Mouse (Mus musculus): Measurements from ENCODE around the gene Bag3. TPM values are rescaled to one million over a fixed set of nuclear protein-coding genes. Genes with fewer than 3 reads are reported as not detected.

The Bag3 gene
- total and polyA plus RNA-seq, 3 experiments = 0.13 to 0.24 TPM; not detected in 1

- dilution Hi-C loops (cut with MboI; ENCODE audit: extremely low pct_ligation_motif_present, extremely low pct_unique_long_range_greater_than_20kb, low sequenced_read_pairs) = no loop called here
- in situ Hi-C loops (cut with MboI; ENCODE audit: low pct_ligation_motif_present, low pct_unique_long_range_greater_than_20kb, low sequenced_read_pairs) = no loop called here
- H3K4me2 ChIP-seq (ENCODE audit: insufficient read depth, low read depth, poor library complexity, severe bottlenecking) = no peak overlapping the region
- H3K9ac ChIP-seq (ENCODE audit: insufficient read depth, low read depth) = no peak overlapping the region
- no peaks in the 10 kb centered on the region for H3K36me3 ChIP-seq (replicated peaks in 1 of 2; ENCODE audit: control insufficient read depth in 1 of 2, insufficient read depth in 1 of 2, low read length in 1 of 2)
- no peak overlapping the region for H3K4me3 ChIP-seq (replicated peaks in 1 of 3; ENCODE audit: low read depth in 2 of 3, low read length in 2 of 3, poor library complexity in 1 of 3)
- no peak overlapping the region for H3K27ac ChIP-seq (ENCODE audit: insufficient read depth, low read depth)
- no peaks in the 10 kb centered on the region for H3K79me2 ChIP-seq (replicated peaks; ENCODE audit: control insufficient read depth, extremely low read depth, insufficient read depth, poor library complexity, severe bottlenecking)
- no peaks in the 10 kb centered on the region for H3K4me1 ChIP-seq (ENCODE audit: control insufficient read depth in 1 of 2, insufficient read depth in 2 of 2)
- TF ChIP-seq JUN (IDR thresholded peaks at IDR 0.05; ENCODE audit: insufficient read depth, low read depth, low read length) (no peak), RCOR1 (conservative IDR thresholded peaks at IDR 0.05; ENCODE audit: low read depth, low read length) (no peak), POLR2AphosphoS2 (IDR thresholded peaks at IDR 0.05; ENCODE audit: low read depth, low read length) (no peak), MAX (IDR thresholded peaks at IDR 0.05; ENCODE audit: low read length) (no peak), ETS1 (conservative IDR thresholded peaks at IDR 0.05; ENCODE audit: low read depth, low read length) (no peak)
- peaks cover 2% of the 10 kb centered on the region for H3K27me3 ChIP-seq (replicated peaks)
- no peak for DNase-seq (ENCODE audit: extremely low read depth)
- no peaks in the 10 kb centered on the region for H3K9me3 ChIP-seq (replicated peaks; ENCODE audit: low read length)
Observed at GRCm38 (mm10) chr7:128516346-128516745, 7.1 kb upstream of the Bag3 start.

GRCm38 (mm10) chr7:128519316-128520050 is 3.9 kb upstream of the Bag3 start:
- TF ChIP-seq NELFE (IDR thresholded peaks at IDR 0.05; ENCODE audit: low read depth, low read length) (no peak), CHD1 (IDR thresholded peaks at IDR 0.05; ENCODE audit: low read depth, low read length) (no peak), UBTF (IDR thresholded peaks at IDR 0.05; ENCODE audit: low read depth, low read length) (no peak), KAT2A (IDR thresholded peaks at IDR 0.05; ENCODE audit: insufficient replicate concordance, low read length) (no peak), ELF1 (IDR thresholded peaks at IDR 0.05; ENCODE audit: low read depth, low read length) (no peak)
- no peak for DNase-seq (ENCODE audit: extremely low read depth)
- no peak overlapping the region for H3K9ac ChIP-seq (ENCODE audit: insufficient read depth, low read depth)
- in situ Hi-C loops (cut with MboI; ENCODE audit: low pct_ligation_motif_present, low pct_unique_long_range_greater_than_20kb, low sequenced_read_pairs) = no loop called here
- H3K9me3 ChIP-seq (replicated peaks; ENCODE audit: low read length) = peaks cover 3% of the 10 kb centered on the region
- dilution Hi-C loops (cut with MboI; ENCODE audit: extremely low pct_ligation_motif_present, extremely low pct_unique_long_range_greater_than_20kb, low sequenced_read_pairs) = no loop called here
- H3K4me1 ChIP-seq (ENCODE audit: control insufficient read depth in 1 of 2, insufficient read depth in 2 of 2) = peaks cover 0 to 6% of the 10 kb centered on the region in 2 experiments; a peak in 2 of 4 replicates
- H3K27ac ChIP-seq (ENCODE audit: insufficient read depth, low read depth) = no peak overlapping the region
- no peaks in the 10 kb centered on the region for H3K36me3 ChIP-seq (replicated peaks in 1 of 2; ENCODE audit: control insufficient read depth in 1 of 2, insufficient read depth in 1 of 2, low read length in 1 of 2)
- H3K4me3 ChIP-seq (replicated peaks in 1 of 3; ENCODE audit: low read depth in 2 of 3, low read length in 2 of 3, poor library complexity in 1 of 3) = no peak overlapping the region
- H3K79me2 ChIP-seq (replicated peaks; ENCODE audit: control insufficient read depth, extremely low read depth, insufficient read depth, poor library complexity, severe bottlenecking) = no peaks in the 10 kb centered on the region
- H3K4me2 ChIP-seq (ENCODE audit: insufficient read depth, low read depth, poor library complexity, severe bottlenecking) = no peak overlapping the region
- H3K27me3 ChIP-seq (replicated peaks) = peaks cover 2% of the 10 kb centered on the region

- in situ Hi-C loops (cut with MboI; ENCODE audit: low pct_ligation_motif_present, low pct_unique_long_range_greater_than_20kb, low sequenced_read_pairs) = no loop called here
- no peak for TF ChIP-seq RAD21 (IDR thresholded peaks at IDR 0.05; ENCODE audit: low read depth, low read length)
- H3K36me3 ChIP-seq (replicated peaks in 1 of 2; ENCODE audit: control insufficient read depth in 1 of 2, insufficient read depth in 1 of 2, low read length in 1 of 2) = no peaks in the 10 kb centered on the region
Observed at GRCm38 (mm10) chr7:128523962-128524581, 656 bp downstream of the Bag3 start.

More at GRCm38 (mm10) chr7:128523962-128524581, 656 bp downstream of the Bag3 start:
- DNase-seq (ENCODE audit: extremely low read depth) = no peak
- Histone ChIP-seq H3K27me3 (replicated peaks) (no peaks in the 10 kb centered on the region), H3K9ac (ENCODE audit: insufficient read depth, low read depth) (no peak overlapping the region), H3K9me3 (replicated peaks; ENCODE audit: low read length) (peaks cover 3% of the 10 kb centered on the region), H3K4me2 (ENCODE audit: insufficient read depth, low read depth, poor library complexity, severe bottlenecking) (peak overlapping the region; percentile 68), H3K27ac (ENCODE audit: insufficient read depth, low read depth) (no peak overlapping the region), H3K4me1 (ENCODE audit: control insufficient read depth in 1 of 2, insufficient read depth in 2 of 2) (peaks cover 0 to 6% of the 10 kb centered on the region in 2 experiments; a peak in 2 of 4 replicates), H3K79me2 (replicated peaks; ENCODE audit: control insufficient read depth, extremely low read depth, insufficient read depth, poor library complexity, severe bottlenecking) (no peaks in the 10 kb centered on the region), H3K4me3 (replicated peaks in 1 of 3; ENCODE audit: low read depth in 2 of 3, low read length in 2 of 3, poor library complexity in 1 of 3) (peak overlapping the region in 2 of 3 experiments; percentile 6 to 24)
- dilution Hi-C loops (cut with MboI; ENCODE audit: extremely low pct_ligation_motif_present, extremely low pct_unique_long_range_greater_than_20kb, low sequenced_read_pairs) = no loop called here
